Mouse (Mus musculus) liver, postnatal 0 days (tissue): ENCODE measurements at regions not wholly inside any gene's neighbourhood (a gene's known extent, or its start where the extent isn't known, plus 50 kb on each side); places are given as distances from the start of the nearest gene placed in this dataset.

ENCODE experiments used
- CTCF ChIP-seq: sonication (generic); IDR thresholded peaks from 2 replicates; pipeline ENCODE4 v1.5.1; 2016; ENCODE audit warnings: antibody characterized with exemption, low read depth
- EP300 ChIP-seq: IDR thresholded peaks from 2 replicates; pipeline ENCODE4 v1.6.1; 2016; ENCODE audit warnings: antibody characterized with exemption, low read depth, mild to moderate bottlenecking

DNA sequence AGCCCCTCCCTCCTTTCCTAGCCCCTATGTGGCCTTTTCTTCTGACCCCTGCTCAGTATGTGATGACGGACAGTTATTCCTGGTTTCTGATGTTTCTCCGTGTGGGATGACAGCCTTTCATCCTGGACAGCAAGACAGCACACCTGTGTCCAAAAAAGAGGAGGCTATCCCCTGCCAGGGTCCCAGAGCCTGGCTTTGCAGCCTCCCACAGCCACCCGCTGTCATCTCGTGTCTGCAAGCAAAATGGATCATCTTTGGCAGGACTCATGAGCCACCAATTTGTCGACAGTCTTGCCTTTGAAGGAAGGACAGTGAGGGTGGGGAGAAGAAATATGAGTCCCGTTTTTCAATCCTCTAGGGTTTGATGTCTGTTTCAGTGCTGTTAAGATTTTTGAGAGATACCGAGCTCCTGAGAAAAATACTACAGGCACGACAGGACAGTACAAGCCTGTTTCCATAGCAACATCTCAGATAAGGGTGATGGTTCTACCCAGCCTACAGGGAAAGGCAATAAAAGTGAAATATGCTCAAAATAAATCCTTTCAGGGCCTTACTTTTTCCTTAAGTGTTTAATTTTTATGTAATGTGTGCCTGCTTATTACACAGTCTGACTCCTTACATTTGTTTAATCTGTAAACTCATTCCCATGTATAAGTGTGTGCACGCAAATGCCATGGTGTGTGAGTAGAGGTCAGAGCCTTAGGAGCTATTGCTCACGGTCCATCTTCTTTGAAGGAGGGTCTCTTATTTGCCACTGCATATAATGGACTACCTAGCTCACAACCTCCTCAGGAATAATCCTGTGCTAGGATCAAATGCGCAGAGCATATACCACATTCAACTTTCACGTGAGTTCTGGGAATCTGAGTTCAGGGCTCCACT is 125.5 kb upstream of the Nckap5 start:
- TF ChIP-seq CTCF (no peak), EP300 (no peak)
